Mouse (Mus musculus) ES-Bruce4 (cell line): ENCODE results near the gene Xxylt1.

ENCODE experiments used
- CTCF ChIP-seq: IDR thresholded peaks from one replicate; pipeline ENCODE4 v1.8.1; 2011; ENCODE audit warnings: low read depth, low read length
- EP300 ChIP-seq: IDR thresholded peaks from 2 replicates; pipeline ENCODE4 v1.6.1; 2011; ENCODE audit warnings: low read depth, low read length; ENCODE audit not compliant: insufficient read depth

DNA sequence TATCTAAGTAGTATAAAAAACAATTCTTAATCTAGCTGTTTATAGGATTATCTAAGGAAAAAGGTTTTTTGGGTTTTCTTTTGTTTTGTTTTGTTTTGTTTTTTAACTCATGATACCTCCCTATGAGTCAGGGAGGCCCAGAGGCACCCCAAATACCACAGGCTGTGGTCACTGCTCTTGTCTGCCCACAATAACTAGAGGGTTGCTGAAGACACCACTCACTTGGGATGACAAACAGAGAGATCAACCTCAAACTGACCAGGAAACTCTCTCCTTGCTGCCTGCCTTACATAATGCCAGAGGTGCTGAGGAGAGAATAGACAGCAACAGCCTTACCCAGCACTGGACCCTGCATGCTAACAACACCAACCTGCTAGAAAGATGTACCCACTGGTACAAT lies 32.4 kb upstream of the Xxylt1 start:
- TF ChIP-seq CTCF (no peak), EP300 (no peak)
